Mouse (Mus musculus): Measurements from ENCODE around the gene Klhl12.
"Not testable (repeated sequence)": the region's sequence is repeated elsewhere in the genome, so short reads cannot be mapped to it uniquely, and the experiment has no call there.

Gene Klhl12

DNA sequence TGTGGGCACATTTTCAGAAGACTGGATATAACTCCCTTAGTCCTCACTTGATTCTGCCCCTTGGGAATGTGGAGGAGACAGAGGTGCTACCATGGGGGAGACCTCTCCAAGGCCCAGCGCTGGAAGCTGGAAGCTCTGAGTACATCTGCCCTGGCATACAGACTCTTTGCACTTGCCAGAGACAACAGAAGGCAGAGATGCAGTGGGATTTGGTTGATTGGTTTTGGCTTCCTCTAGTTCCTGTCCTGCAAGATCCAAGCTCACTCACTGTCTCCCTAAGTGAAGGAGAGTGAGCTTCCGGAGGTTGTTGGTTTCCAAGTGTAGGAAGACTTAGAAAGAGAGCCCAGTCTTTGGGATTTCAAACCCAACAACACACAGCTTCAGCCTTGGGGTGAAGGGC, 60.6 kb downstream of the Klhl12 start:
- no peak for DNase-seq (ENCODE audit: low spot score in 2 of 2)

DNA sequence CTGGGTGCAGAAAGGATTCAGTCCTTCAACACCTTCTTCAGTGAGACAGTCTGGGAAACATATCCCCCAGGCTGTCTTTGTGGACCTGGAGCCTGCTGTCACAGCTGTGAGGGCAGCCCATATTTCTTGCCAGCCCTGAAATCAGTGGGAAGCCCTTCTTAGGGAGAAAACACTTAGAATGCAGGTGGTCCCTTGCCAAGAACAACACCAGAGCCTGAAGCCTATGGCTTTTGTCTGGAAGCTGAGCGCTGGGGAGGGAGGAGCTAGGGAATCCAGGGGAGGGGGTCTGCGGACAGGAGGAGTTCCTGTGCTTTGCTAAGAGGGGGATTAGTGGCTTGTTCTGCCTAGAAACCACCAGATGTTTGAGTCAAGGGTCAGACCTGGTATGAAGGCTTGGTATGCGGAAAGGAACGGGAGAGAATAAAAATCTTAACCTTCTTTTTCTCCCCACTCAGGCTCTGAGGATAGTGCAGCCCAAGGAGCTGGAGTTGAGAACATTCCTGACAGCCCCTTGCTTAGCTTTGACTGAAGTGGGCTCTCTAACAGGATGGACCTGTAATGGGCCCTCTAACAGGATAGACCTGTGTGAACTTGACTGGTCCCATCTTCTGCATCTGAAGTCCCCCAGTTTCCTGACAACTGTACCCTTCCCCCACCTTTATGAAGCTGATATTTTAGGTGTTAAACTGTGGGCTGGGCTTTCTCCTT, 61.3 kb downstream of the Klhl12 start:
- no peak for DNase-seq (ENCODE audit: low spot score in 2 of 2)

DNA sequence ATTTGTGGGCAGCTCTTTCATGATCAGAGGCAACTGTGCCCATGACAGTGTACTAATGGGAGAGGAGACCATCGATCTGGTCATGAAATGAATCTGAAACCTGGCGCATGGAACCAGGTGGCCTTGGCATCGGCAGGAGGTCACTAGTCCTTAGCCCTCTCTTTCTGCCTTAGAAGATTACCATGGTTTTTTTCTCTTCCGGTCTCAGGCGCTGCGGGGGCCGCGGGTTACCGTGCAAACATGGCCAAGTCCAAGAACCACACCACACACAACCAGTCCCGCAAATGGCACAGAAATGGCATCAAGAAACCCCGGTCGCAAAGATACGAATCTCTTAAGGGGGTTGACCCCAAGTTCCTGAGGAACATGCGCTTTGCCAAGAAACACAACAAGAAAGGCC, 62.5 kb downstream of the Klhl12 start:
- not testable (repeated sequence) for DNase-seq (ENCODE audit: low spot score in 2 of 2)

DNA sequence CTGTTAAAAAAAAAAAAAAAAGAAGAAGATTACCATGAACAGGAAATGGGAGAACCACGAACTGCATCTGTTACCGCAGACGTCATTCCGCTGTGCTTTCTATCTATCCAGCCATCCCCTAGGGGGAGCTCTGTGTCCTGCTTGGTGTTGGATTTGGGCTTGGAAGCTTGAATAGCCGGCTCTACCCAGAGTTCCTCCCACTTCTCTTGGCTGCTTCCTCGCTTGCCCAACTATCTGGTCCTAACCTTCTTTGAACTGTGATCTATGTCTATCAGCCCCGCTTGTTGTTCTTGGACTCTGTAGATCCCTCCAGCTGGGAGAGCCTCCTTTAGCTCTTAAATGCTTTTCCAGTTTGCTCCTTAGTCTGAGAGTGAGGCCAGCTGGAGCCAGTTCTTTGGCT, 63.3 kb downstream of the Klhl12 start:
- DNase-seq (ENCODE audit: low spot score in 2 of 2): peak; percentile 41 to 67

DNA sequence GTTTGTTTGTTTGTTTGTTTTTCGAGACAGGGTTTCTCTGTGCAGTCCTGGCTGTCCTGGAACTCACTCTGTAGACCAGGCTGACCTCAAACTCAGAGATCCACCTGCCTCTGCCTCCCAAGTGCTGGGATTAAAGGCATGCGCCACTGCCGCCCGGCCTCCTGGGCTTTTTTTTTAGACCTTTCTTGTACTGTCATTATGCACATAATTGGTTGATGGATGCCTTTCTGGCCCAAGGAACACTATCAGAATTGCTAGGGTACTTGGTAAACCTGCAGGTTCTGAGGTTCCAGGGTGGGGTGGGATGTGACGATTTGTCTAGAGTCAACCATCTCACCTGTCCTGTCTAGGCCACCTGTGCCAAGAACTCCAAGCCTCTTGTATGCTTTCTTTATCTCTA, 63.9 kb downstream of the Klhl12 start:
- not testable (repeated sequence) for DNase-seq (ENCODE audit: low spot score in 2 of 2)

DNA sequence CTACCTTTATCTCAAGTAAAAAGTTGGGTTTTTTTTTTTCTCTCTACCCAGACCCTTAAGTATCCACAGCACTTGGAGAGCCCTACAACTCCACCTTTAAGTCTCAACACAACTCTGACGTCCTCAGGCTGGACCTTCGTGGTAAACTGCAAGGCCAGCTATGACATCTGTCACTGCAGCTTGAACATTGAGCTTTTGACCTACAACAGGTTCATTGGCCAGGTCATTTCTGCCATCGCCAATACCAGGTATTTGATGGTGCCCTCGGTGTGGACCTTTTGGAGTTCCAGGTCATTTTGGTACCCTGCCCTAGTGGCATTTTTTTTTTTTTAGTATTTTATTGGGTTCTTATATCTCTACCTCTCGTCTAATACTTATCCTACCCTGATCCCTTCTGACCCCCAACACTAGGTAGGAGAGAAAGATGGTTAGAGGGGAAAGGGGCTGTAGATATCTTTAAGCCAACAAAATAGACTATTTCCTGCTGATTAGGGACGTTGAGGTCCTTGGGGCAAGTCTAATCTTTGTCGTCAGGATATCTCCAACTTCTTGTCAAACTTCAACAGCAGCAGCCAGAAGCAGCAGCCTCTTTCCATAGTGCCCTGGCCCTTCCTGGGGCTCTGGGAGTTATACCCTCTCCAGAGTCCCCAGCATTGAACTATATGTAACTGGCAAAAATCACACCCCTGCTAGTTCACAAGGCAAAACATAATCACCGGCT, 64.8 kb downstream of the Klhl12 start:
- DNase-seq (ENCODE audit: low spot score in 2 of 2): no peak

DNA sequence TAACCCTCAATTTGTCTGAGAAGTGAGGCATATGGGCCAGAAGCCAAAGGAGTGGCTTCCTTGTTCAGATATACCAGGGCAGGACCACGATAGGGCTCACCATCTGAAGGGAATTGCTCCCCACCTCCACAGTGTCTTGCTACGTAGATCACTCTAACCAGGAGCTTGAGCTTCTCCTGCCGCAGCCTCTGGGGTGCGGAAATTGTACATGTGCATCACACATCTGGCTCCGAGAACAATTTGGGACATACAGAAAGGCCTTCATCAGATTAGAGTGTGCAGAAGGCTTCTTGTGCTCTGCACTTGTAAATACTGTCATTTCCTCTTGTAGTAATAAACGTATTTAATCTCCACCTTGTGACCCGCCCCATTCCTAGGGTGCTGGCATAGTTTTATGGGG, 65.8 kb downstream of the Klhl12 start:
- no peak for DNase-seq (ENCODE audit: low spot score in 2 of 2)

DNA sequence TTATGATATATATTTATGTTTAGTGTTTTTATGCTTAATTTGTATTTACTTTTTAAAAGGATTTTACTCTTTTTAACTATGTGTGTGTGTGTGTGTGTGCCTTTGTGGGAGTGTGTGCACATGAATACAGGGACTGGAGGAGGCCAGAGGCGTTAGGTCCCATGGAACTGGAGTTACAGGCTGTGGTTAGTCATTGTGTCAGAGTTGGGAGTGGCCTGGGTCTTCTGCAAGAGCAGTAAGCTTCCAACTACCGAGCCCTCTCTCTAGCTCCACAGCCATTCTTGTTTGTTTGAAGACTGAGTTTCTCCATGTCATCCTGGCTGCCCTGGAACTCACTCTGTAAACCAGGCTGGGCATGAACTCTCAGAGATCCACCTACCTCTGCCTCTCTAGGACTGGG, 67.0 kb downstream of the Klhl12 start:
- DNase-seq (ENCODE audit: low spot score in 2 of 2): no peak

DNA sequence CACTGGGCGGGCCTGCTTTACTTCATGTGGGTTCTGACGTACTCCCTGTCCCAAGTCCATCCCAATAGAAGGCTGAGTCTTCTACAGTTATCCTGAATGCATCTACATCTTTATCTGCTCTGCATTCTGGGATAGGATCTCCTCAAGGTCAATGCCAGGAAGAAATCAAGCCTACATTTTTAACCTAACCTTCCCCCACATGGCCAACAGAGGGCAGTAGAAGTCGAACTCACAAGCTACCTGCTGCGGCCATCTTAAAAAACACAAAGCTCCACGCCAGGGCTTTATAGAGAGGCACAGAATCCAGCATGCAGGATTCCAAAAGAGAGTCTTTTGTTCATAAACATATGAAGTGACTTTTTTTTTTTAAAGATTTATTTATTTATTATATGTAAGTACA, 69.1 kb downstream of the Klhl12 start:
- DNase-seq (ENCODE audit: low spot score in 2 of 2): peak; percentile 28 to 38

DNA sequence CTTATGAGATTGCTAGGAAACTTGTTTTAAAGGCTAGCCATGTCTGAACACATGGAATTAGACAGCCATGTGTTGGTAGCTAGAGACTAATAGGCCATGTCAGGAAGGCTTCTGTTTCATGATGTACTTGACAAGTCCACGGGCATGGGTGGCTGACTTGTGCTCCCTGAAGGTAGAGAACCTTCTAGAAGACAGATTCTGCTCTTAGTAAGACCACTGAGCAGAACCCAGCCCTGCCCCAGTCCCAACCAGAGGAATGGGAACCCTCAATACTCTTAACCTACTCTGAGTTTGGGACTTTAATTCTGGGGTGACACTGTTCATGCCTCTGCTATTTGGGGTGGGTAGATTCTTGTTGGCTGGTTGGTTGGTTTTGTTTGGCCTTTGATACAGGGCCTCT, 69.7 kb downstream of the Klhl12 start:
- no peak for DNase-seq (ENCODE audit: low spot score in 2 of 2)

DNA sequence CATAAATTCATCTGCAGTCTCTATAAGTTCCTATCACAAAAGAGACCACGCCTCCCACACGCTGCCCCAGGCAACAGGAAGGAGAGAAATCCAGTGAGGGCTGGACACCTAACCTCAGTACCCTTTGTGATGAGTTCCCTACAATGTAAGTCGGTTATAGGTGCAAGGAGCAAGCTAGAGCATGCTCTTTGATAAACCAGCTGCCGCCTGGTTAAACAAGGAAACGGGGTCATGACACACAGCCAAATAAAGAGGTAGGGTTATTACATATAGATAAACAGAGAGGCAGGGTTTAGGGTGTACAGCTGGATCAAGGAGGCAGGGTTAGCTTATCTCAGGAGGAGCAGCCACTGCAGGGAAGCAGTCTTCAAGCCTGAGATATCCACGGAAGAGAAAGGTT, 71.4 kb downstream of the Klhl12 start:
- DNase-seq (ENCODE audit: low spot score in 2 of 2): no peak

DNA sequence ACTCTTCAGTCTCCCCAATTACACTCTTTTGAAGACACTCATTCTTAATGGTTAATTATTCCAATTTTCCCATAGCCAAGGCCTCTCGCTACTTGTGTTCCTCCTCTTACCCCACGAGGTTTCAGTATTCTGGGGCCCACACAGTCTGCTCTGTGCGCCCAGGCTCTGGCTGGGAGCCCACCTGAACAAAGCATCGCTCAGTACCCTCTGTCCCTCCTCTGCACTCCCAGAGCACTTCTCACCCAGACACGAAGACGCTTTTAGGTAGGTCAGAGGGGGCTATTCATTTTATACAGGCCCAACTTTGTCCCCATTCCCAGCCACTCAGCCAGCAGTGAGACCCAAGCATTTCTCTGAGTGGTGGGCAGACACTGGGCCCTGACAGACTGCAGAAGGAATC, 75.3 kb downstream of the Klhl12 start:
- DNase-seq (ENCODE audit: low spot score in 2 of 2): no peak

DNA sequence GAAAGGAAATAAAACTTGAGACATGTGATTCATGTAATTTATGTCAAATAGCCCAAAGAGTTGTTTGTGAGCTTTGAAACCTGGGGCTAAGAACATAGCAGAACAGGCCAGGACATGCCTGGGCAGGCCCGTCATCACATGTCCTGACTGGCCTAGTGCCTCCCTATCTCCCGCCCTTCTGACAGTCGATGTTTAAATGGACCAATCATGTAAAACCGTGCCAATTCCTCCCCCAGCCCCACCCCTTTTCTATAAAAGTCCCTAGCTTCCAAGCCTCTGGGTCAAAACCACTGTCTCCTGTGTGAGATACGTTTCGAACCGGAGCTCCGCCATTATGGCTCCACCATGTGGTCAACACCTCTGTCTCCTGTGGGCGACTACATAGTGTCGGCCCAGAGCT, 78.4 kb downstream of the Klhl12 start:
- not testable (repeated sequence) for DNase-seq (ENCODE audit: low spot score in 2 of 2)

DNA sequence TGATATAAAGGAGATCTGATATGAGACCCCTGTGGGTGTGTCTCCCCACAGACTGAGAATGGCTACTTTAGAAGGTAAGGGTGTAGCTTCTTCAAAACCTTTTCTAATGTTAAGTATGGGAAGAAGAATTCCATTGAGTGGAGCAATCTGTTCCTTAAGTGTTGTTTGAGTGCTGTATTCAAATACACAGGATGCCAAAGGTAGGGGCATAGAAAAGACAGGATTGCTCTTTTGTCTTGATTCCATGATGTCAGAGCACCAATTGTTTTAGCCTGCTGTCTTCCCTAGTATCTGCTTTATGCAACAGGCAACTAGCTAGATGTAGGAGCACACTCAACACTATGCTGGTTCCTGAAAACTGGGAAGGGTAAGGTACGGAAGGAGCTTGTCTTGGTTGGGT, 79.7 kb downstream of the Klhl12 start:
- DNase-seq (ENCODE audit: low spot score in 2 of 2): no peak

DNA sequence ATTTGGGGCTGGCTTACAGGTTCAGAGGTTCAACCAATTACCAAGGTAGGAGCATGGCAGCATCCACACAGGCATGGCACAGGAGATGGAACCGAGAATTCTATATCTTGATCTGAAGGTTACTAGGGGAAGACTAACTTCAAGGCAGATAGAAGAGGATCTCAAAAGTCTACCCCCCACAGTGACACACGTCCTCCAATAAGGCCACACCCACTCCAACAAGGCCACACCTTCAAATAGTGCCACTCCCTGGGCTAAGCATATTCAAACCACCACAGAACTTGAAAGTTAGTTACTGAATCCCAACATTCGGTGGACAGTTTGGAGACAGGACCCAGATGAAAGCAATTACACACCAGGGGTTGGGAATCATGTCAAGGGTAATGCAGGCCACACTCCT, 80.2 kb downstream of the Klhl12 start:
- DNase-seq (ENCODE audit: low spot score in 2 of 2): no peak

DNA sequence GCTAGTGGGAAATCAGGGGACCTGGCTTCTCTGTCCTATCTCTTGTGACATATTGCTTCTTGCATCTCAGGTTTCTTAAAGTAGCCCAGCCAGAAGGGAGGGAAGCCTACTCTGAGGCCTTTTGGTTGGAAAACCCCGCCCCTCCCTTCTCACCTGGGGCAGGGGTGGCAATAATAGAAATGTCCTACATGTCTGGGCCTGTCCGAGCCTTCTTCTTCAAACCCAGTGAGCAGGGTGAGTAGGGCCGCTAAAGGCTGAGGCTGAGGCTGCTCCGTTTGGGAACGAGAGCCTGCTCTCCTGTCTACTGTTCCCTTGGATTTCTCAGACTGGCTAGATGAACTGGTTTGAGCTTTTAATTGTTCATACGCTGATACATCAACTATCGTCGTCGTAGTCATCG, 85.3 kb downstream of the Klhl12 start:
- no peak for DNase-seq (ENCODE audit: low spot score in 2 of 2)
